Mouse (Mus musculus) forebrain, embryonic 11.5 days (tissue): ENCODE data around the gene Fbxo47. TPM values are rescaled to one million over a fixed set of nuclear protein-coding genes. Genes with fewer than 3 reads are reported as not detected.
A peak's percentile ranks its signal among the peaks of the same experiment; 100 is the strongest.

Source experiments
- ATAC-seq: fragments of 200-750 bp; cut with Nextera tagmentation; replicated peaks from 2 replicates; pipeline ENCODE4 v1.8.0; 2017; ENCODE audit warnings: moderate TSS enrichment; ENCODE audit not compliant: low FRiP score
- DNase-seq: peaks from one replicate; pipeline ENCODE4 v3.0.0-alpha.2; 2017; ENCODE audit warnings: low spot score
- H3K27ac ChIP-seq: fragments of 300-500 bp; sonication (generic); 2 replicates; pipeline ENCODE4 v1.5.1; 2014; ENCODE audit warnings: low read depth, low read length
- H3K27me3 ChIP-seq: fragments of 300-500 bp; sonication (generic); 2 replicates; pipeline ENCODE4 v1.6.1; 2014; ENCODE audit warnings: mild to moderate bottlenecking, low read length, mixed read lengths; ENCODE audit not compliant: control insufficient read depth, insufficient read depth
- H3K36me3 ChIP-seq: fragments of 300-500 bp; sonication (generic); 2 replicates; pipeline ENCODE4 v1.6.1; 2014; ENCODE audit warnings: mild to moderate bottlenecking, low read length, moderate library complexity, mixed read lengths; ENCODE audit not compliant: control insufficient read depth, insufficient read depth
- H3K4me1 ChIP-seq: fragments of 300-500 bp; sonication (generic); replicated peaks from 2 replicates; pipeline ENCODE4 v1.6.1; 2014; ENCODE audit warnings: low read length, mixed read lengths; ENCODE audit not compliant: control insufficient read depth, insufficient read depth
- H3K4me2 ChIP-seq: fragments of 300-500 bp; sonication (generic); 2 replicates; pipeline ENCODE4 v1.6.1; 2014; ENCODE audit warnings: low read depth, mild to moderate bottlenecking, low read length, moderate library complexity, mixed read lengths; ENCODE audit not compliant: severe bottlenecking
- H3K4me3 ChIP-seq: fragments of 300-500 bp; sonication (generic); 2 replicates; pipeline ENCODE4 v1.5.1; 2014; ENCODE audit warnings: low read depth, low read length
- H3K9ac ChIP-seq: fragments of 300-500 bp; sonication (generic); 2 replicates; pipeline ENCODE4 v1.6.1; 2014; ENCODE audit warnings: low read length
- H3K9me3 ChIP-seq: fragments of 300-500 bp; sonication (generic); 2 replicates; pipeline ENCODE4 v1.6.1; 2016; ENCODE audit warnings: low read length, mixed read lengths; ENCODE audit not compliant: control insufficient read depth
- WGBS: fragments of 180-500 bp; shearing (Covaris S2); extraction: QIAGEN DNeasy Blood & Tissue Kit; methylation state at CpG from one replicate; pipeline ENCODE4 v1.1.7; 2014; 5-methylcytosine and 5-hydroxymethylcytosine counted together
- polyA plus RNA-seq: library from polyadenylated mRNA; unstranded; fragments of >200 nt; fragmentation: Nextera tagmentation; extraction: Ambion mirVana; gene quantifications from 2 replicates; pipeline ENCODE4 v1.2.1, GENCODE M21; 2014

The Fbxo47 gene
- polyA plus RNA-seq, 1 experiment from 2014 or later: 0.83 TPM

- ATAC-seq: no peak
- no peak overlapping the region for H3K9ac ChIP-seq
- 90% methylated on average over 6 of the region's 6 CpGs for WGBS
- no peaks in the 10 kb centered on the region for H3K9me3 ChIP-seq
- H3K4me3 ChIP-seq: no peak overlapping the region
- no peaks in the 10 kb centered on the region for H3K27me3 ChIP-seq
- H3K36me3 ChIP-seq: peaks cover 2% of the 10 kb centered on the region; the same call in 1 of the 2 replicates
- no peak for DNase-seq
- no peak overlapping the region for H3K4me2 ChIP-seq
- H3K4me1 ChIP-seq: no peaks in the 10 kb centered on the region
- no peak overlapping the region for H3K27ac ChIP-seq
Observed at GRCm38 (mm10) chr11:97824895-97825294, 59.1 kb downstream of the Fbxo47 start.

- Histone ChIP-seq H3K9me3 (no peaks in the 10 kb centered on the region), H3K4me3 (no peak overlapping the region), H3K27me3 (no peaks in the 10 kb centered on the region), H3K9ac (no peak overlapping the region), H3K4me2 (no peak overlapping the region), H3K36me3 (peaks cover 2% of the 10 kb centered on the region; the same call in 1 of the 2 replicates), H3K27ac (no peak overlapping the region), H3K4me1 (no peaks in the 10 kb centered on the region)
- no peak for ATAC-seq
- DNase-seq: no peak
- 96% methylated on average over 11 of the region's 11 CpGs for WGBS
Observed at GRCm38 (mm10) chr11:97824168-97824567, 59.8 kb downstream of the Fbxo47 start.

GRCm38 (mm10) chr11:97822840-97823603, 60.9 kb downstream of the Fbxo47 start:
- H3K27ac ChIP-seq: no peak overlapping the region

GRCm38 (mm10) chr11:97821401-97822064, 62.4 kb downstream of the Fbxo47 start:
- H3K9me3 ChIP-seq: no peaks in the 10 kb centered on the region
- ATAC-seq (no peak), DNase-seq (peak; percentile 45)
- 92% methylated on average over 8 of the region's 8 CpGs for WGBS
- no peak overlapping the region for H3K9ac ChIP-seq
- peaks cover 19% of the 10 kb centered on the region for H3K4me1 ChIP-seq
- H3K36me3 ChIP-seq: peaks cover 2% of the 10 kb centered on the region; the same call in 1 of the 2 replicates
- no peak overlapping the region for H3K4me3 ChIP-seq
- no peak overlapping the region for H3K4me2 ChIP-seq
- no peaks in the 10 kb centered on the region for H3K27me3 ChIP-seq
- H3K27ac ChIP-seq: no peak overlapping the region

More at GRCm38 (mm10) chr11:97822840-97823603, 60.9 kb downstream of the Fbxo47 start:
- Histone ChIP-seq H3K36me3 (peaks cover 2% of the 10 kb centered on the region; the same call in 1 of the 2 replicates), H3K9ac (no peak overlapping the region), H3K4me1 (peaks cover 8% of the 10 kb centered on the region), H3K27me3 (no peaks in the 10 kb centered on the region), H3K4me3 (no peak overlapping the region), H3K9me3 (no peaks in the 10 kb centered on the region), H3K4me2 (no peak overlapping the region)
- DNase-seq: peak; percentile 47
- ATAC-seq: no peak
- 78% methylated on average over 20 of the region's 20 CpGs for WGBS

GRCm38 (mm10) chr11:97820840-97821239, 63.1 kb downstream of the Fbxo47 start:
- WGBS: 73% methylated on average over 4 of the region's 4 CpGs
- Histone ChIP-seq H3K4me3 (no peak overlapping the region), H3K27me3 (no peaks in the 10 kb centered on the region), H3K36me3 (peaks cover 2% of the 10 kb centered on the region; the same call in 1 of the 2 replicates), H3K4me1 (peaks cover 19% of the 10 kb centered on the region), H3K9me3 (no peaks in the 10 kb centered on the region), H3K4me2 (no peak overlapping the region), H3K9ac (no peak overlapping the region), H3K27ac (no peak overlapping the region)
- DNase-seq: no peak
- ATAC-seq: no peak

- Histone ChIP-seq H3K9ac (no peak overlapping the region), H3K27ac (no peak overlapping the region), H3K36me3 (peaks cover 2% of the 10 kb centered on the region; the same call in 1 of the 2 replicates), H3K4me2 (no peak overlapping the region), H3K9me3 (no peaks in the 10 kb centered on the region), H3K4me3 (no peak overlapping the region), H3K27me3 (no peaks in the 10 kb centered on the region), H3K4me1 (peaks cover 22% of the 10 kb centered on the region)
- DNase-seq (no peak), ATAC-seq (no peak)
- 81% methylated on average over 5 of the region's 5 CpGs for WGBS
Observed at GRCm38 (mm10) chr11:97819923-97820322, 64.0 kb downstream of the Fbxo47 start.

- H3K4me3 ChIP-seq: no peak overlapping the region
- peaks cover 2% of the 10 kb centered on the region; the same call in 1 of the 2 replicates for H3K36me3 ChIP-seq
- ATAC-seq: no peak
- no peaks in the 10 kb centered on the region for H3K9me3 ChIP-seq
- no peak for DNase-seq
- peak overlapping the region; percentile 78 for H3K27ac ChIP-seq
- peak overlapping the region; percentile 62; the same call in 1 of the 2 replicates for H3K9ac ChIP-seq
- H3K27me3 ChIP-seq: no peaks in the 10 kb centered on the region
- no peak overlapping the region for H3K4me2 ChIP-seq
- 45% methylated on average over 4 of the region's 4 CpGs for WGBS
- peaks cover 22% of the 10 kb centered on the region for H3K4me1 ChIP-seq
Observed at GRCm38 (mm10) chr11:97819102-97819501, 64.9 kb downstream of the Fbxo47 start.

- 2% methylated on average over 4 of the region's 4 CpGs for WGBS
- Histone ChIP-seq H3K9ac (peak overlapping the region; percentile 62), H3K9me3 (no peaks in the 10 kb centered on the region), H3K4me2 (no peak overlapping the region), H3K27ac (peak overlapping the region; percentile 78), H3K36me3 (peaks cover 2% of the 10 kb centered on the region; the same call in 1 of the 2 replicates), H3K27me3 (no peaks in the 10 kb centered on the region), H3K4me1 (peaks cover 26% of the 10 kb centered on the region), H3K4me3 (no peak overlapping the region)
- peak; percentile 74 for DNase-seq
- ATAC-seq: peak; percentile 68
Observed at GRCm38 (mm10) chr11:97818571-97818970, 65.4 kb downstream of the Fbxo47 start.
